Mouse (Mus musculus): ENCODE measurements around the gene Yaf2. TPM values are rescaled to one million over a fixed set of nuclear protein-coding genes. Genes with fewer than 3 reads are reported as not detected.

Gene Yaf2
- polyA plus RNA-seq, 1 experiment = 21.0 TPM

- WGBS = under 1% methylated on average over 21 of the region's 21 CpGs
- DNase-seq = no peak
- H3K4me3 ChIP-seq (ENCODE audit: control insufficient read depth, insufficient read depth, low read length) = peak overlapping the region; percentile 80
- no peaks in the 10 kb centered on the region for H3K27me3 ChIP-seq (ENCODE audit: control insufficient read depth, insufficient read depth, low read length)
- TF ChIP-seq POLR2A (IDR thresholded peaks at IDR 0.05; ENCODE audit: control insufficient read depth, extremely low read depth, insufficient read depth, low read length, poor library complexity) = no peak
- TF ChIP-seq CTCF (IDR thresholded peaks at IDR 0.05; ENCODE audit: borderline replicate concordance, control insufficient read depth, extremely low read depth, insufficient read depth, low read length, poor library complexity) = no peak
- H3K36me3 ChIP-seq (ENCODE audit: control insufficient read depth, insufficient read depth, low read length) = no peaks in the 10 kb centered on the region
- H3K27ac ChIP-seq (ENCODE audit: control insufficient read depth, insufficient read depth, low read length) = peak overlapping the region; percentile 64
- peaks cover 9% of the 10 kb centered on the region for H3K4me1 ChIP-seq (replicated peaks; ENCODE audit: control insufficient read depth, insufficient read depth, low read length)
Measured at GRCm38 (mm10) chr15:93275623-93276022, 61.1 kb downstream of the Yaf2 start.

- no peaks in the 10 kb centered on the region for H3K27me3 ChIP-seq (ENCODE audit: control insufficient read depth, insufficient read depth, low read length)
- peaks cover 9% of the 10 kb centered on the region for H3K4me1 ChIP-seq (replicated peaks; ENCODE audit: control insufficient read depth, insufficient read depth, low read length)
- WGBS = under 1% methylated on average over 93 of the region's 93 CpGs
- peak within 1 kb of the TSS; percentile 80 for H3K4me3 ChIP-seq (ENCODE audit: control insufficient read depth, insufficient read depth, low read length)
- peak; percentile 100 for DNase-seq
- H3K27ac ChIP-seq (ENCODE audit: control insufficient read depth, insufficient read depth, low read length) = peak within 1 kb of the TSS; percentile 64
- TF ChIP-seq CTCF (IDR thresholded peaks at IDR 0.05; ENCODE audit: borderline replicate concordance, control insufficient read depth, extremely low read depth, insufficient read depth, low read length, poor library complexity) (peak; percentile 49; the same call in 1 of the 2 replicates), POLR2A (IDR thresholded peaks at IDR 0.05; ENCODE audit: control insufficient read depth, extremely low read depth, insufficient read depth, low read length, poor library complexity) (peak; percentile 93)
- no peaks in the 10 kb centered on the region for H3K36me3 ChIP-seq (ENCODE audit: control insufficient read depth, insufficient read depth, low read length)
Measured at GRCm38 (mm10) chr15:93274679-93275583, 61.8 kb downstream of the Yaf2 start, which contains the start of gene Gxylt1. TSS of gene Gxylt1 (minus strand) at chr15:93275179.

GRCm38 (mm10) chr15:93273788-93274678 is 62.7 kb downstream of the Yaf2 start:
- TF ChIP-seq POLR2A (IDR thresholded peaks at IDR 0.05; ENCODE audit: control insufficient read depth, extremely low read depth, insufficient read depth, low read length, poor library complexity) (no peak), CTCF (IDR thresholded peaks at IDR 0.05; ENCODE audit: borderline replicate concordance, control insufficient read depth, extremely low read depth, insufficient read depth, low read length, poor library complexity) (no peak)
- H3K27ac ChIP-seq (ENCODE audit: control insufficient read depth, insufficient read depth, low read length) = no peak overlapping the region
- whole genome bisulfite sequencing = 50% methylated on average over 19 of the region's 19 CpGs

GRCm38 (mm10) chr15:93272948-93273347 is 63.8 kb downstream of the Yaf2 start:
- no peak for DNase-seq
- 79% methylated on average over 9 of the region's 9 CpGs for WGBS
- Histone ChIP-seq H3K4me1 (replicated peaks; ENCODE audit: control insufficient read depth, insufficient read depth, low read length) (peaks cover 9% of the 10 kb centered on the region), H3K4me3 (ENCODE audit: control insufficient read depth, insufficient read depth, low read length) (no peak overlapping the region), H3K36me3 (ENCODE audit: control insufficient read depth, insufficient read depth, low read length) (no peaks in the 10 kb centered on the region; the same call in 1 of the 2 replicates), H3K27ac (ENCODE audit: control insufficient read depth, insufficient read depth, low read length) (no peak overlapping the region), H3K27me3 (ENCODE audit: control insufficient read depth, insufficient read depth, low read length) (no peaks in the 10 kb centered on the region)
- no peak for TF ChIP-seq CTCF (IDR thresholded peaks at IDR 0.05; ENCODE audit: borderline replicate concordance, control insufficient read depth, extremely low read depth, insufficient read depth, low read length, poor library complexity)
- no peak for TF ChIP-seq POLR2A (IDR thresholded peaks at IDR 0.05; ENCODE audit: control insufficient read depth, extremely low read depth, insufficient read depth, low read length, poor library complexity)

More at GRCm38 (mm10) chr15:93273788-93274678, 62.7 kb downstream of the Yaf2 start:
- Histone ChIP-seq H3K4me1 (replicated peaks; ENCODE audit: control insufficient read depth, insufficient read depth, low read length) (peaks cover 9% of the 10 kb centered on the region), H3K4me3 (ENCODE audit: control insufficient read depth, insufficient read depth, low read length) (peak overlapping the region; percentile 64), H3K36me3 (ENCODE audit: control insufficient read depth, insufficient read depth, low read length) (no peaks in the 10 kb centered on the region; the same call in 1 of the 2 replicates), H3K27me3 (ENCODE audit: control insufficient read depth, insufficient read depth, low read length) (no peaks in the 10 kb centered on the region)
- DNase-seq = no peak

GRCm38 (mm10) chr15:93270289-93270855 is 66.4 kb downstream of the Yaf2 start:
- WGBS = 69% methylated on average over 9 of the region's 9 CpGs
- Histone ChIP-seq H3K27me3 (ENCODE audit: control insufficient read depth, insufficient read depth, low read length) (no peaks in the 10 kb centered on the region), H3K4me1 (replicated peaks; ENCODE audit: control insufficient read depth, insufficient read depth, low read length) (peaks cover 6% of the 10 kb centered on the region), H3K36me3 (ENCODE audit: control insufficient read depth, insufficient read depth, low read length) (no peaks in the 10 kb centered on the region; the same call in 1 of the 2 replicates), H3K27ac (ENCODE audit: control insufficient read depth, insufficient read depth, low read length) (no peak overlapping the region), H3K4me3 (ENCODE audit: control insufficient read depth, insufficient read depth, low read length) (no peak overlapping the region)
- peak; percentile 18 for DNase-seq
- TF ChIP-seq POLR2A (IDR thresholded peaks at IDR 0.05; ENCODE audit: control insufficient read depth, extremely low read depth, insufficient read depth, low read length, poor library complexity) = no peak
- TF ChIP-seq CTCF (IDR thresholded peaks at IDR 0.05; ENCODE audit: borderline replicate concordance, control insufficient read depth, extremely low read depth, insufficient read depth, low read length, poor library complexity) = no peak
